8 mouse cellular contexts compared by ENCODE assay signal in genomic region chr8:93572095-93572501, GRCm38 (mm10). TPM values are rescaled to one million over a fixed set of nuclear protein-coding genes. Genes with fewer than 3 reads are reported as not detected.
DNase-seq lines count a peak whose midpoint lies in the region; ATAC-seq lines count a peak whose summit lies in the region.
"Had no signal": no experiment of that assay in that cellular context is flagged by ENCODE, and none has a peak within 500 bp of the region (broad histone marks: within the 10 kb centered on the region; RNA-seq: fewer than 3 reads in every experiment).

No protein-coding gene starts in this region.

- H3K4me3 ChIP-seq in kidney, embryonic 14.5 days (ENCODE audit: low read length), result no peak overlapping the region
- no peak overlapping the region for H3K4me3 ChIP-seq in forebrain, embryonic 15.5 days
- no peak overlapping the region for H3K4me3 ChIP-seq in midbrain, embryonic 14.5 days (replicated peaks; ENCODE audit: low read depth, low read length)
- H3K4me3 ChIP-seq: limb, embryonic 15.5 days had no signal

- peak; percentile 51; the same call in 1 of the 2 replicates for ATAC-seq in kidney, embryonic 14.5 days (ENCODE audit: low FRiP score, low TSS enrichment)
- peak; percentile 47 for ATAC-seq in forebrain, embryonic 15.5 days (replicated peaks)
- ATAC-seq in midbrain, embryonic 14.5 days (ENCODE audit: low FRiP score, low TSS enrichment), result peak; percentile 80

- H3K27ac ChIP-seq in kidney, embryonic 14.5 days (ENCODE audit: low read depth, low read length), result peak overlapping the region; percentile 62; the same call in 1 of the 2 replicates
- peak overlapping the region; percentile 96 for H3K27ac ChIP-seq in forebrain, embryonic 15.5 days (replicated peaks)
- peak overlapping the region; percentile 83 for H3K27ac ChIP-seq in midbrain, embryonic 14.5 days (replicated peaks; ENCODE audit: low read depth, low read length)
- H3K27ac ChIP-seq: limb, embryonic 15.5 days had no signal

- no peak overlapping the region for H3K9ac ChIP-seq in kidney, embryonic 14.5 days (ENCODE audit: low read depth, low read length)
- no peak overlapping the region for H3K9ac ChIP-seq in forebrain, embryonic 15.5 days (replicated peaks)
- H3K9ac ChIP-seq in midbrain, embryonic 14.5 days (replicated peaks; ENCODE audit: low read length), result no peak overlapping the region
- H3K9ac ChIP-seq: limb, embryonic 15.5 days had no signal

- WGBS in kidney, embryonic 14.5 days, result 40% methylated on average over 2 of the region's 2 CpGs
- WGBS in forebrain, embryonic 15.5 days, result 3% methylated on average over 2 of the region's 2 CpGs
- 6% methylated on average over 2 of the region's 2 CpGs for WGBS in midbrain, embryonic 14.5 days

- H3K36me3 ChIP-seq in kidney, embryonic 14.5 days (ENCODE audit: control insufficient read depth, insufficient read depth, low read length), result no peaks in the 10 kb centered on the region
- H3K36me3 ChIP-seq in forebrain, embryonic 15.5 days, result no peaks in the 10 kb centered on the region
- H3K36me3 ChIP-seq in midbrain, embryonic 14.5 days (ENCODE audit: control insufficient read depth, insufficient read depth, low read length), result no peaks in the 10 kb centered on the region
- H3K36me3 ChIP-seq: limb, embryonic 15.5 days had no signal

- H3K4me2 ChIP-seq in kidney, embryonic 14.5 days (replicated peaks; ENCODE audit: low read depth, low read length), result no peak overlapping the region
- no peak overlapping the region for H3K4me2 ChIP-seq in forebrain, embryonic 15.5 days (replicated peaks)
- no peak overlapping the region for H3K4me2 ChIP-seq in midbrain, embryonic 14.5 days (ENCODE audit: low read length)
- H3K4me2 ChIP-seq: limb, embryonic 15.5 days had no signal

- no peaks in the 10 kb centered on the region for H3K27me3 ChIP-seq in kidney, embryonic 14.5 days (ENCODE audit: control insufficient read depth, insufficient read depth, low read length)
- no peaks in the 10 kb centered on the region for H3K27me3 ChIP-seq in forebrain, embryonic 15.5 days
- H3K27me3 ChIP-seq in midbrain, embryonic 14.5 days (ENCODE audit: control insufficient read depth, insufficient read depth, low read length), result no peaks in the 10 kb centered on the region
- H3K27me3 ChIP-seq: limb, embryonic 15.5 days had no signal

- peaks cover 6% of the 10 kb centered on the region; the same call in 1 of the 2 replicates for H3K9me3 ChIP-seq in kidney, embryonic 14.5 days (ENCODE audit: control insufficient read depth, low read length)
- no peaks in the 10 kb centered on the region for H3K9me3 ChIP-seq in forebrain, embryonic 15.5 days
- H3K9me3 ChIP-seq in midbrain, embryonic 14.5 days (ENCODE audit: control insufficient read depth, low read length), result no peaks in the 10 kb centered on the region

- no peak for DNase-seq in kidney, adult 9 months
- DNase-seq in cerebellum, postnatal 14 days, result peak; percentile 43 to 54
- peak; percentile 84 for DNase-seq in midbrain, embryonic 14.5 days
- DNase-seq in adrenal gland, adult 8-10 months, result no peak
- no peak for DNase-seq in ovary, postnatal 36 days (ENCODE audit: low spot score)

- 0 out of 2 replicates have a peak, but pooled peaks cover 7% of the 10 kb centered on the region for H3K4me1 ChIP-seq in kidney, embryonic 14.5 days (ENCODE audit: control insufficient read depth, insufficient read depth, low read length)
- H3K4me1 ChIP-seq in forebrain, embryonic 15.5 days, result peaks cover 60% of the 10 kb centered on the region
- H3K4me1 ChIP-seq in midbrain, embryonic 14.5 days (ENCODE audit: control insufficient read depth, insufficient read depth, low read length), result peaks cover 36% of the 10 kb centered on the region

RNA-seq across cellular contexts. Expression of gene Ces5a, which starts 36.5 kb away (rescaled TPM):
- polyA plus RNA-seq in kidney, embryonic 14.5 days (2014; fragmentation: Nextera tagmentation; extraction: Ambion mirVana), result not detected in 2 replicates
- polyA plus RNA-seq in forebrain, embryonic 15.5 days (2015; fragmentation: Nextera tagmentation; extraction: Ambion mirVana), result 0.36 and 0.57 TPM in 2 replicates
- polyA plus RNA-seq in midbrain, embryonic 14.5 days (2014; fragmentation: Nextera tagmentation; extraction: Ambion mirVana), result 0.61 and 0.93 TPM in 2 replicates
- total RNA-seq in adrenal gland, adult 8-10 months (2022), result not detected

Comparison
In these comparisons a context has a peak if more than half of its experiments do, and no peak if none do; other contexts are left out.
1. DNase-seq: peak in cerebellum, postnatal 14 days (2 of 2) and midbrain, embryonic 14.5 days (single experiment); none in kidney, adult 9 months (single experiment), adrenal gland, adult 8-10 months (single experiment) and ovary, postnatal 36 days (single experiment).
2. Peak in every context shown above with its lines, with median percentiles within 50 percentile points of each other: ATAC-seq and H3K27ac ChIP-seq.